Mouse (Mus musculus) CH12.LX (cell line): ENCODE measurements around the gene Plekha5.

Experiments used
- CTCF ChIP-seq, 2 experiments: IDR thresholded peaks in 1 of 2; conservative IDR thresholded peaks in 1 of 2; 2 replicates each; pipeline ENCODE4 v1.5.1; 2011 to 2012; ENCODE audit warnings: low read depth in 2 of 2, low read length in 2 of 2, improper control_type of control experiment in 1 of 2, inconsistent platforms in 1 of 2, mild to moderate bottlenecking in 1 of 2, moderate library complexity in 1 of 2
- GABPA ChIP-seq: IDR thresholded peaks from 2 replicates; pipeline ENCODE4 v1.6.1; 2012; ENCODE audit warnings: low read depth, low read length, improper control_type of control experiment, inconsistent platforms; ENCODE audit not compliant: insufficient replicate concordance
- HCFC1 ChIP-seq: IDR thresholded peaks from 2 replicates; pipeline ENCODE4 v1.6.1; 2012; ENCODE audit warnings: low read depth, mild to moderate bottlenecking, inconsistent platforms, low read length, improper control_type of control experiment
- NELFE ChIP-seq: IDR thresholded peaks from 2 replicates; pipeline ENCODE4 v1.6.1; 2011; ENCODE audit warnings: low read depth, low read length, improper control_type of control experiment
- RAD21 ChIP-seq: IDR thresholded peaks from 2 replicates; pipeline ENCODE4 v1.6.1; 2011; ENCODE audit warnings: low read depth, mild to moderate bottlenecking, low read length, improper control_type of control experiment, moderate library complexity
- ZC3H11A ChIP-seq: IDR thresholded peaks from 2 replicates; pipeline ENCODE4 v1.6.1; 2012; ENCODE audit warnings: low read depth, mild to moderate bottlenecking, inconsistent platforms, low read length, improper control_type of control experiment

DNA sequence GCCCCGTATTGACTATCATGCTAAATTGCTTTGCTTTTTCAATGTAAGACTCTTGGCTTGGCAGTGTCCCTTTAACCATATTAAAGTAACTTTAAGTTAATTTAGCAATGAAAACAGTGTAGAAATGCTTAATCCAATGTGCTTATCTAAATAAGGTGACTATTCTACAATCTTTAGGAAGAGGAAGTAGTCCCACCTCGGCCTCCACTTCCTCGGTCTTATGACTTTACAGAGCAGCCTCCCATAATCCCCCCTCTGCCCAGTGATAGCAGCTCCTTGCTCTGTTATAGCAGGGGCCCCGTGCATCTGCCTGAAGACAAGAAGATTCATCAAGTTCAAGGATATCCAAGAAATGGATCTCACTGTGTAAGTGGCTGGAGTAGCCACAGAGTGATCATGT, 156.3 kb downstream of the Plekha5 start:
- TF ChIP-seq RAD21 (no peak), GABPA (no peak), CTCF (conservative IDR thresholded peaks at IDR 0.05 in 1 of 2, IDR thresholded peaks at IDR 0.05 in 1 of 2; ENCODE audit: low read depth in 2 of 2, low read length in 2 of 2) (no peak), NELFE (no peak), ZC3H11A (no peak), HCFC1 (no peak)
